Mouse (Mus musculus) gastrocnemius, adult 8-10 months (tissue): ENCODE data around the gene Cry2. TPM values are rescaled to one million over a fixed set of nuclear protein-coding genes. Genes with fewer than 3 reads are reported as not detected.

Experiments
- DNase-seq, 2 experiments: peaks; one replicate each; pipeline ENCODE4 v3.0.0; 2022; ENCODE audit warnings: low spot score in 2 of 2
- total RNA-seq, 4 experiments: library from RNA; stranded (reverse); gene quantifications; 2 replicates each; pipeline ENCODE4 v1.2.4; 2022

The Cry2 gene
- total RNA-seq, 4 experiments from 2014 or later, result 27.5 to 34.6 (median 31.3) TPM

DNA sequence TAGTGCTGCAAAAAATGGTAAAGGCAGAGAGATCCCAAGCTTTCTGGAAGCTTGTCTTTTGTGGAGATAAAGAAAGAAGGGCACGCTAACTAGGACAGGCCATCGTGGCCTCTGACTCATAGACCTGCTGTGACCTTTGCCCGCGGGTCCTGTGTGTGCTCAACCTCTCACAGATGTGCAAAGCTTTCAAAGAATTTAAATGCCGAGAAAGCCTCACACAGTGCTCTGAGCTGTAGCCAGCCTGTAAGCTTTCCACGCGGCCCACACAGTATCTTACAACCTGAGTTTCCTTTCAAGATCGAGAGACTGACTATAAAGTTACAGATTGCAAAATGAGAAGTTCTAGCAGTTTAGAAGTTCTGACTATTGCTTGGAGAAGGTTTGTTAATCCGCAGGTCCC is 12.0 kb upstream of the Cry2 start:
- DNase-seq, result no peak

DNA sequence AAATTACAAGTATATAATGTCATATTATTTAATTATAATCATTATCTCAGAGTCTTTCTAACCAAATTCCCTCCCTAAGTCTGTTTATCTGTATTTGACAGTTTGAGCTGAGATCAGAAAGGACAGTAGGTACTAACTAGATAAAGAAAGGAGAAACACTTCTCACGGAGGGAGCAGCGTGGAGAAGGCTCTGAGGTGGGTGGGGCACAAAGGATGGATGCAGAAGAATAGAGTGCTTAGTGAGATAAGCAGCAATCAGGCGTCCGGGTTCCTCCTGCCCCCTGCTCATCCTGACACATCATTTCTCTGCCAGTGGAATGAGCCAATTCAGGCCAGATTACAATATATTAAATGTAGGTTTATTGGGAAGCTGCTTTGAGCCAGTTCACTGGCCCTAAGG is 10.5 kb upstream of the Cry2 start:
- no peak for DNase-seq

DNA sequence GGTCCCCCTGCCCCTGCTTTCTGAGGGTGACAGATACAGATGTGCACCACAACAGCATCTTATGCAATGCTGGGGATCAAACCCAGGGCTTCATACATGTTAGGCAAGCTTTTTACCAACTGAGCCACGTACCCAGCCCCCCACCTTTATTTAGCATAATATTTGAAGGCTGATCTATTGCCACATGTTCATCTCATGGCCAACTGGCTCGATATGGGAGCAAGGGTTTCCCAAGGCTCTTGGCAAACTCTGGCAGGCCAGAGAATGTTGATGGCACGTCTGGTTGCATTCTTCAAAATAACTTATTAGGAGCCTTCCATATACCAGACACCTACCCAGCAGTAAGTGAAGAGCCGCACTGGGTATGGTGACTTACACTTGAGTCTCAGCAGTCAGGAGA is 9.5 kb upstream of the Cry2 start:
- DNase-seq, result no peak

DNA sequence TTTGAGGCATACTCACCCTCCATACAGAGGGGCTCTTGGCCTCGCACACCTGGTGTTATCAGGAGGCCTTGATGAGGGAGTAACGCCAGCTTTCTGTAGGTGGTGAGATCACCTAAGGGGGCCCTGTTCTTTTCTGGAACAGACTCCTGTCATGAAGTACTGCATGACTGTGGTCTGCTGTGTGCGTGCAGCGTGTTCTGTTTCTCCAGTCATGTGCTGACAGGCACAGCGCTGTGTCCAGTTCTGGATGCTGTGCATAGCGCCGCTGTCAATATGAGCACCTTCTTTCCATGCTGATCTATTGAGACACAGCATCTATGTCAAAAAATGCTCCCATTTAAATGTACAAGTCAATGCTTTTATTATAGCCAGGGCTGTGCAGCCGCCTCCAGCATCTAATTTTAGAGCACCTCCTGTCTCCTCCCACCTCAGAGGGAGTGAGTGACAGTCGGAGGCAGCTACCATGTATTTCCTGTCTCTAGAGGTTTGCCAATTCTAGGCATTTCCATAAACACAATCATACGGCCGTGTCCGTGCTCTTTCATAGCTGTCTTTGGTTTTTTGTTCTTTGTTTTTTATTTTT is 8.7 kb upstream of the Cry2 start:
- no peak for DNase-seq

DNA sequence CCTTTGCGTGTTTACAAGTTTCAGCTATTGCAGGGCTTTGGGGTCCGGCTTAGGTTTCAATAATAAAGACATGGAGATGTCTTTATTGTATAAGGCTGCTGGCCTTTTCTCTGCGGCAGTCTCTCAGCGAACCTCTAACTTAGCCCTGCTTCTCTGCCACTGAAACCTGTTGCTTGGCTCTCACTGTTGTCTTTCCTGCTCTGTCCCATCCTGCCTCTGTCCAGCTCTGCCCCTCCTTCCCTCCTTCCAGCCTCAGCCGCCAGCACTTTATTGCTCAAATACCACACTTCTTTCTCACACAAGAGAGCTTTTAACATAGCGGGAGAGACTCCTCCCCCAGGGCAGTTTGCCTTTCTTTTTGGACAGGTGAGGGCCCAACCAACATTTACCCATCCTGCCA is 6.6 kb upstream of the Cry2 start:
- no peak for DNase-seq

DNA sequence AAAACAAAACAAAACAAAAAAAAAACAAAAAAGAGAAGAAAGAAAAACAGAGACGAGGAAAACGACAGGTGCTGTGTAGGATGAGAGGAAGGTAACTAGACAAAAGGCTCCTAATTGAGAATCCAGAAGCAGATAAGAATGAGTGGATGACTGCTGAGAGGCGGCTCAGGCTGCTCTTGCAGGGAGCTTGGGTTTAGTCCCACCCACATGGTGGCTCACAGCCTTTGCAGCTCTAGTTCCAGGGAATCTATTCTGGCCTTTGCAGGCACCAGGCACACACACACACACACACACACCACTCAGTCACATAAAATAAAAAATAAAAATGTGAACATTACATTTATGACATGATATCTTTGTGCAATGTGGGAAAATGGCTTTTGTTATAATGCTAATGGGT is 4.7 kb upstream of the Cry2 start:
- DNase-seq, result no peak

DNA sequence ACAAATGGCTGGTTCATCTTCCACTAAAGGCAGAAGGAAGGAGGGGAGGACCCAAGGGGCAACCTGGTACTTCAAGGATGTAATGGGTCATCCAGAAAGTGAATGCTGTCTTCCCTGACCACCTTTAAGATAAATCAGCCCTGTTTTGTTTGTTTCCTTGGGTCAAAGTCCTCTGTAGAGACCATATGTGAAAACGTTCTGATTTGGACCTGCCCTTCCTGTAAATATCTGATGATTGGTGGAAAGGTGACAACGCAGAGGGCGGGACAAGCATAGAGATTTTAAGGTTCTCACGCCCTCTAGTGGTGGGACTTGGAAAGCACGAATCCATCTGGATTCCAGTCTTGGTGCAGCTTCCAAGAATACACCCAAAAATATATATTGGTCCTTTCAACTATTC is 4.0 kb upstream of the Cry2 start:
- peak; percentile 76 to 77 for DNase-seq

DNA sequence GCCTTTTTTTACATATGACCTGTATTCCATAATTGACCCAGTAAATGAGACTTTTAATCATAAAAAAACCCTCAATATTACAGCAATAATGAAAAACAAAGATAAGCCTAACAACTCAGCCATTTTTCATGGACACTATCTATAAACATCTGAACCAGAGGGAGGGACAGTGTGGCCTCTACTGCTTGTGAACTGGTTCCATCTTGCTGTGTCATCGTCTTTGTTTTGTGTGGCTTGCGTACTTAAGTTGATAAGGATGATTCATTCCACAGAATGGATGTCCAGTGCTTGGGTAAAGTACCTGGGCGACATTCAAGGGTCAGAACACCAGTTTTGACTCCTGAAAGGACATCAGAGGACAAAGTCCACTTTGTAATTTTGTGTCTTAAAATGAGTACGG is 3.5 kb upstream of the Cry2 start:
- no peak for DNase-seq

DNA sequence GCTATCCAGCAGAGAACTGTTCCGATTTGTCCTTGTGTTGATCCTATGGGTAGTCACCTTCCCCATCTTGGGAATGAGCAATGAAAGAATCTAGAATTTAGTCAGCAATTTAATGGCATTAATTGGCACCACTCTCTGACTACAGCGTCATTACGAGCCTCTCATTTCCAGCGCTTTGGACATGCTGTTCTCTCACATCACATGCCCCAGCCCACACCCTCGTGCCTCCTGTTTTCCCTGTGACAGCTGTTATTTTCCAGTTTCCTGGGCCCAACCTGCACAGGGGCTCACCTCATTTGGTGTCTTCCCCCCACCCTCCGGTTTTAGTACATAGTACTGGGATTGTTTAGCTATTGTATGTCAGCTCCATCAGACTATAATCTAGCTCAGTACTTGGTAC is 1.2 kb upstream of the Cry2 start:
- DNase-seq, result no peak

DNA sequence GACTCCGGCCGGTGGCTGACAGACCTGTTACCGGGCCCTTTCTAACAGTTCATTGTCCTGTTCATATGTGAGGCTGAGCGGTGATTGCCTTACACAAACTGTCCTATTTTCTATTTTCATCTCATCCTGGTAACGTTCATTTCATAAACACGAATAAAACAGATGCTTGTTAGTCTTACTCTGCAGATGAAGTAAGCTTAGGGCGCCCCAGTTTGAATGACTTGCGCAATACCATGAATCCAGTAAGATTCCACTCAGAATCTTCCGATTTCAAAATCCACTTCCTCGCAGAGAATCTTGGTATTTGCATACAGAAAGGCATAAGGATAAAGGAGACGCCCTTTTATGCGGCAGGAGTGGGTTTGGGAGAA is 517 bp upstream of the Cry2 start:
- DNase-seq, result no peak

DNA sequence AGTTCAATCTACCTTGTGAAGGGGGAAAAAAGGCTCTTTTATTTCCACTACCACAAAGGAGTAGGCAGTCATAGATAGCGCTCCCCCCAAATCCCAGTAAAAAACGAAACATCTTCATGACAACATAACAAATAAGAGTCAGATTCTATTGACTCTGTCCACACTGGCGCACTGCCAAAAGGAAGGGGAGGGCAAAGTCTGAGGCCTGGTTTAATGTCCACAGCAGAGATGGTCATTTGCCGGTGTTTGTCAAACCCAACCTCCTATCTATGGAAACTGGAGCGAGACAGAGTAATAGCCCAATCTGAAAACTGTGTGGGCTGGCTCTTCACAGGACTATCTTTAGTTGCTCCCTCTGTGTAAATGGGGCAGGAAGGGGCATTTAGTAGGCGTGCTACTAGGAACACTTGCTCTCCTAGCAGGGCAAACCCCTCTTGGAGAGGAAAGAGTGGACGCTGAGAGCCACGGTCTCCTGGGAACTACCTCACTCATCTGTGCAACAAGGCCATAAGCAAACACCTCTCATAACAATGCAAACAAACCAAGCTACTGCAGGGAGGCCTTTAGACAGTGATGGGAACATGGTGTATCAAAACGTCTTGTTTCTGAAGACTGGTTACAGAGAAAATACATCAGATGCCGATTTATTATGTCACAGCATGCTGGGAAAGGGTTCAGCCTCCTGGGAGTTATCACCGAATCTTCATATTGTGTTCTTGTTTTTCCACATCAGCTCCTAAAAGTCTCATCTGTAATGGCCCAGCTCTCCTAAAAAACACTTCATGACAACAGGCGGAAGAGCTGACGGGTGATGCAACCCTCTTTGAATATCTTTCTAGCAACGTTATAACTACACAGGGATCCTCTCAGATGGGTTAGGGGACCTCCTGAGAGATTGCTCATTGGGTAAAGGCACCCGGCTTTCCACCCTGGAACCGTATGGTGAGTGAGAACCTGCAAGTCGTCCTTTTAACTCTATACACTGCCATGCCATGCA is 1.2 kb downstream of the Cry2 start:
- no peak for DNase-seq

DNA sequence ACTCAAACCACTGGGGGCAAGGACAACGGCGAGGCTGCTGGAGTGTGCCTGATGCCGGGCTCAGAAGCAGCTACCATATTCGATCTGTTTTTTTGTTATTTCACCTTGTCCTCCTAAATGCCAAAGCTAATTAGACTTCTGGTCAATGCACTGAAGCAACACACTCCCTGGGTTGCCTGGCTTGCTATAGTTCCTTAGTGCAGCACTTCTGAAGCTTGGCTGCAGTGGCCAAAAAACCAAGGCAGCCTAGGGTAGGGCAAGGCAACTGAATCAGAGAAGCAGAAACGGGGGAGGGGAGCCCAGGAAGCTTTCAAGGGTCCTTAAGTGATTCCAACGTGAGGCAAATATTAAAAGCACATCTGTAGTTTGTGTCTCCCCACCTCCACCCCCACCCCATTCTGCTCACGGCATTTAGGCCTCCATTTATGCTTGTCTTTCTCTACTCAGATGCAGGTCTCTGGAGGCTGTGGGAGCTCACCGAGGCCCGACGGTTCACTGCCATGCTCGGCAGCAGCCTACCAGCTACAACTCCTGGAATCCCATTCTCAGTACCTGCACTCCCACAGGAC is 2.1 kb downstream of the Cry2 start:
- DNase-seq, result no peak

DNA sequence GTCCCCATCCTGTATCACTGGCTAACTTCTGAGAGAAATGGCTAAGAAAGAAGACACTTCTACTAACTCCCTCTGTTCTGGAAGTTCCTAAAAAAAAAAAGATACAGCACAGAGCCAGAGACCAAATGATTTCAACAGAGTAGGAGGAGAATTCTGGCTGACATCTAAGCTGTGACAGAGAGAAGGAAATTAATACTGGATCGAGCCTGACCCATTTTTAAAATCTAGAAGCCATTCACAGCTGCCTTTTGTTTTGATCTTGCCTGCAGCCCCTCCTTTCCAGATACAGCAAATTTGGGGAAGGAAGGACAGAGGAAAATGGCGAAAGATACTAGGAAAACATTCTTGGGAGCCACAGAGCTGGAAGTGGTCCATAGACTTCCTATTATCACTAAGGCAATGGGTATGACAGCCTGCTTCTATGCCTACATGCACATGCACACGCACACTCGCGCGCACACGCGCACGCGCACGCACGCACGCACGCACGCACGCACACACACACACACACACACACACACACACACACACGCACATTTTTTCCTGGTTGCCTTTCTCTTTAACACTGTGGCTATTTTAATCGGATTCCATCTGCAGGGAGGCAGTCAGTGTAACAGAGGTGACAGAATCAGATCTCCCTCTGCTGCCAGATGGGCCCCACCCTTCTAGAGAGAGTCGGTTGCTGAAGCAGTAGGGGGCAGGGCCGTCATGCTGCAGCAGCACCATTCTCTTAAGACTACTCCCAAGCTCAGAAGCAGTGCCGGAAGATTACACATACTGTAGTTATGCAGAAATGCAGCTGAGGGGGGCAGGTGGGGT is 2.9 kb downstream of the Cry2 start:
- peak; percentile 52 to 71 for DNase-seq

DNA sequence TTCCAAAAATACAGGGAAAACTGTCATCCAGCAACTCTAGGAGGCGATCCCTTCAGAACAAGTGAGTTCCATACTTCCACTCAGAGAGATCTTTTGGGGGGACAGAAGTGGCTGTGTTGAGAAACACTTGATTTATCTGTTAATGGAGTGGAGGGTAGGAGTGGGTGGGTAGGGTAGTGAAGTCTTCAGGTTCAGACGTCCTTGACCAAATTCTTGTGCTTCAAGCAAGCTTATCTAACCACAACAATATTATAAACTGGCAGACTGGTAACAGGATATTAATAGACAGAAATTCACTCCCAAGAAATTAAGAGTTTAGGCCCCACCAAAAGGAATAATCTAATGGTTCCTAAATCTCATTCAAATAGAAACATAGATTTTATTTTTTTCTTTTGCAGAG is 3.8 kb downstream of the Cry2 start:
- DNase-seq, result no peak

DNA sequence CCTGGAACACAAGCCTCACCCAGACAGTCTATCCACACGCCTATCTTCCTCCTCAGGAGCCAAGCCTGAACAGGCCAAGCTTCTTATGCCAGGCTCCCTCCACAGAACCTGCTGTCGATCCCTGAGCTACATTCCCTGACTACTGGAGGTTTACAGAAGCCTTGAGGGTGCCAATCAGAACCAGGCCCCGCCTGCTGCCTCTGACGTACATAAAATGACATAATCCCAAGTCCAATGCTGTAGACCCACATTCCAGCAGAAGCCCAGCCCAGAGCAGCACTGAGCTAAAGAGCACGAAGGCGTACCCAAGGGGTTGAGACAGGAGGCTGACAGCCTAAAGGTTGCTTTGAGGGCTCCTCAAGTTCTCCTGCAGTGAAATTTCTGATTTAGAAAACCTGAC is 6.0 kb downstream of the Cry2 start:
- DNase-seq, result peak; percentile 62 to 63

DNA sequence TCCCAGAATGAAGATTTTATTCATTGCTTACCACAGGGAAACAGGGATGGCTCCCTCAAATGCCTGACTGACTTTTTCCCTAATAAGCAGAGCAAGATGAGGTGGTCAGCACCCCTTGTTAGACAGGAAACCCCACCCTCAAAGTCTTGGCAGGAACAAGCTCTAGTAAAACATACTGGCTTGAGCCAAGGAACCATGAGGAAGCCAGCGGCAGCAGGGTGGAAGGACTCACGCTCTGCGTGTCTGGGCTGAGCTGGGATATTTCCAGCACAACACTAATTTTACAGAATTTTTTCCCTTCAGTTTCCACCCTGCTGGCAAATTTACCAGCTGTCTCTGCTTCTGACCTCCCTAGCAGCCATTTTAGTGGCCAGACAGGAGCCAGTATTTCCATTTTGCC is 7.4 kb downstream of the Cry2 start:
- DNase-seq, result peak in 1 of 2 experiments; percentile 24

DNA sequence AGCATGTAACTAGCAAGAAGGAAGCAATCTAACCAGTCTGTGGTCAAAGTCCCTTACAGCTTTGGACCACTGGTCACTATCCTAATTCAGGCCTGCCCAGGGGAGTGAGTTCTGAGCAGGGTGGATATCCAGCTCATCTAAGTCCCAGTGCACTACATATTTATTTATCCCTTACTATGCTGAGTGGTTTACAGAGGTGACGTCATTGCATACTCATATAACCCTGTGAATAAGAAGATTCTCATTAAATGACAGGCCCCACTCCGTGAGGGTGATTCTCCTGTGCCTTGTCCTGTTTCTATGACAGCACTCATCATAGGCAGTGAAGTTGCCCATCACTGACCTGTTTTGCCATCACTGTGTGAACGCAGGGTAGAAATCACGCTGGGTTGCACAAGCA is 8.5 kb downstream of the Cry2 start:
- no peak for DNase-seq

DNA sequence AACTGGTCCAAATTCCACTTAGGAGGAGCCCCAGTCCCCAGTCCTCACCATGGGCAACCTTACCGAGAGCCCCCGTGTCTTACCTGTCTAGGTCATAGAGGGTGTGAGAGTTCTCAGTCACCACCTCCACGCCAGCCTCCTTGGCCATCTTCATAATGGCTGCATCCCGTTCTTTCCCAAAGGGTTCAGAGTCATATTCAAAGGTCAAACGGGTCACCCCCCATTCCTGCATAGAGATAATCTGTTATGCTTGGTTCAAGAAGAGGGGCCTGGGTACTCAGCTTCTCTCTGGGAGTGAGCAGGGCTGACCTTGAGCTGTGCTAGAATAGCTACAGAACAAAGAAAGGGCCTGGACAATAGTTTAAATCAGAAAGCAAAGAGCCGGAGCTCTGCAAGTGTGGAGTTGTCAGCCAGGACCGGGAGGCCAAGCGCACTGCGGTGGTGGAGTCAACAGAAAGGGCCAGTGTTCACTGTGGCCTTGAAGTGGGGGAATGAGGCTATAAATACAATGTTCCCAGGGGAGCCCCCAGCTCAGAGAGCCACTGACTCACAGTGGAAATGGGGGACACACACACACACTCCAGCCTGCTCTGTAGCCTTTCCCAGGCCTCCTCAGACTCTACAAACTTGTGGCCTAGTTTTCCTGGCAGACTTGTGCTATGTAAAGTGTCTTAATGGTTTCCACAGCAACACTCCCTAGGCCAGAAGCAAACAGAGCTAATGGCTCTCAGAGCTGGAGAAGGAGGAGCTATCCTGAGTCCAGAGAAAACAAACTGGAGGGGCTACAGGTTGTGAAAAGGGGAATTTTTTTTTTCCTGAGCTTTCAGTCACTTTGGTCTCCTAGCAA is 9.2 kb downstream of the Cry2 start:
- peak; percentile 34 to 56 for DNase-seq

DNA sequence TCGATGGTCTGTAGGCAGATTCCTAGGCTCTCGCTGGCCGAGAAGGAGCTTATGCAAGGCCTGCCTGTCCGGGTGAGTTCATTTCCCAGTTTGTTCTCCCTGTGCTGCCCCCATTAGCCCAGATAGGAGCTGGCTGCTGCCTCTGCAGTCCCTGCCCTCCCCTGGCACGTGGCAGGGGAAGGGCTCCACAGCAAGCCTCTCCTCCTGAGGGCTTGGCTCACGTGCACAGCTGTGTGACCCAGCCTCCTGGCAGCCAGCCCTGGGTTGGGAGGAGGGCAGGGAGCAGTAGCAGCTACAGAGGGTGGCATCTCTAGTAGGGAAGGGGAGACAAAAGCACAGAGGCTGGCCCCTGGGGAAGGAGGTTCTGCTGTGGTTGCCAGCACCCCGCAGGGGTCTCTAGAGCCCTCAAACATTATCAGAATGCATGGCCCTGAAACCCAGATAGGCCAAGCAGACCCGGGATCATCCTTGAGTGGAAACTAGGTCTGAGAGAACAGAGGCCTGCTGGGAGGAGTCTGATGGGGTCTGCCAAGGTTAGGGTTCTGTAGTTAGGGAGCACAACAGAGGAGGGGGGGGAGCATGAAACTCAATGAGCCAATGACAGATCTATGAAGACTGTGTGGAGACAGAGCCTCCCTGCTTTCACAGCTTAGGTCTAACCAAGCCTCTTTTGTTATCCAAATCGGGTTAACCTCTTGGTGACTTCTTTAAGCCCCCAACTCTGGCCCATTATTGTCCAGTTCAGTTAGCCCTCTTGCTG is 10.0 kb downstream of the Cry2 start:
- DNase-seq, result peak; percentile 96

DNA sequence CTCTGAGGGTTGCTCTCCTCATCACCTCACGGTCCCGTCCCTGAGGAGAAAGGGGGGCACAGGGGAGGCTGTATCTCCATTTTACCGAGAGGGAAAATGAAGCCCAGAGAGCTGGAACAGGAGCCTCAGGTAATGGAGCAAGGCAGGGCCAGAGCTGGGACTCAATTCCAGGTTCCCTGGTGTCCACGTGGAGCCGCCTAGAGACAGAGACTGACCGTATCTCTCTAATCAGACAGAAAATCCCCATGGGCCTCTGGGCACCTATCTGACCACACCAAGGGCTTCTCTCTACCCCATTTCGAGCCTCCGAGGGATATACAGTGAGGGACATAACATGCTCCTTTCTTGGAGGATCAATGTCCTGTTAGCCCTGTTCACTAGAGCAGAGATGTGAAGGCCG is 10.7 kb downstream of the Cry2 start:
- DNase-seq, result no peak
